Mouse (Mus musculus): ENCODE measurements around the gene Smug1.

GRCm38 (mm10) chr15:103124254-103124653, 42.6 kb downstream of the Smug1 start:
- TF ChIP-seq CTCF (IDR thresholded peaks at IDR 0.05; ENCODE audit: control insufficient read depth, insufficient read depth, low read length) (no peak), POLR2A (IDR thresholded peaks at IDR 0.05; ENCODE audit: borderline replicate concordance, control insufficient read depth, low read depth, low read length) (no peak)
